Mouse (Mus musculus) heart, embryonic 12.5 days (tissue): ENCODE data around the gene Trdmt1. TPM values are rescaled to one million over a fixed set of nuclear protein-coding genes. Genes with fewer than 3 reads are reported as not detected.
A peak's percentile ranks its signal among the peaks of the same experiment; 100 is the strongest.

Experiments
- ATAC-seq: fragments of 200-750 bp; cut with Nextera tagmentation; 2 replicates; pipeline ENCODE4 v1.8.0; 2017; ENCODE audit warnings: moderate TSS enrichment, moderate library complexity; ENCODE audit not compliant: insufficient number of reproducible peaks, low FRiP score
- H3K27ac ChIP-seq: fragments of 300-500 bp; sonication (generic); 2 replicates; pipeline ENCODE4 v1.5.1; 2016; ENCODE audit warnings: mild to moderate bottlenecking, moderate library complexity; ENCODE audit not compliant: poor library complexity, severe bottlenecking
- H3K27me3 ChIP-seq: fragments of 300-500 bp; sonication (generic); replicated peaks from 2 replicates; pipeline ENCODE4 v1.6.1; 2016; ENCODE audit warnings: mild to moderate bottlenecking, moderate library complexity
- H3K36me3 ChIP-seq: fragments of 300-500 bp; sonication (generic); 2 replicates; pipeline ENCODE4 v1.6.1; 2016; ENCODE audit warnings: mild to moderate bottlenecking, moderate library complexity
- H3K4me1 ChIP-seq: fragments of 300-500 bp; sonication (generic); replicated peaks from 2 replicates; pipeline ENCODE4 v1.6.1; 2016; ENCODE audit warnings: mild to moderate bottlenecking
- H3K4me2 ChIP-seq: fragments of 300-500 bp; sonication (generic); 2 replicates; pipeline ENCODE4 v1.6.1; 2016; ENCODE audit warnings: mild to moderate bottlenecking, moderate library complexity
- H3K4me3 ChIP-seq: fragments of 300-500 bp; sonication (generic); 2 replicates; pipeline ENCODE4 v1.5.1; 2016; ENCODE audit warnings: mild to moderate bottlenecking
- H3K9ac ChIP-seq: fragments of 300-500 bp; sonication (generic); 2 replicates; pipeline ENCODE4 v1.6.1; 2016; ENCODE audit warnings: mild to moderate bottlenecking, moderate library complexity
- H3K9me3 ChIP-seq: fragments of 300-500 bp; sonication (generic); replicated peaks from 2 replicates; pipeline ENCODE4 v1.6.1; 2016; ENCODE audit warnings: mild to moderate bottlenecking, moderate library complexity
- WGBS: fragments of 180-500 bp; shearing (Covaris S2); methylation state at CpG from one replicate; pipeline ENCODE4 v1.1.7; 2016; 5-methylcytosine and 5-hydroxymethylcytosine counted together
- polyA plus RNA-seq: library from polyadenylated mRNA; unstranded; fragments of >200 nt; fragmentation: Nextera tagmentation; extraction: Ambion mirVana; gene quantifications from 2 replicates; pipeline ENCODE4 v1.2.1, GENCODE M21; 2016

Trdmt1 gene
- polyA plus RNA-seq, 1 experiment from 2014 or later = 7.4 TPM

- no peak overlapping the region for H3K4me3 ChIP-seq
- ATAC-seq = no peak
- H3K9ac ChIP-seq = no peak overlapping the region
- H3K4me1 ChIP-seq = peaks cover 26% of the 10 kb centered on the region
- no peaks in the 10 kb centered on the region for H3K9me3 ChIP-seq
- H3K27me3 ChIP-seq = no peaks in the 10 kb centered on the region
- H3K4me2 ChIP-seq = no peak overlapping the region
- H3K27ac ChIP-seq = no peak overlapping the region
- H3K36me3 ChIP-seq = no peaks in the 10 kb centered on the region
Measured at GRCm38 (mm10) chr2:13556239-13556638, 11.8 kb upstream of the Trdmt1 start.

GRCm38 (mm10) chr2:13553966-13554365 is 9.5 kb upstream of the Trdmt1 start:
- no peaks in the 10 kb centered on the region for H3K36me3 ChIP-seq
- no peaks in the 10 kb centered on the region for H3K27me3 ChIP-seq
- H3K4me3 ChIP-seq = no peak overlapping the region
- no peak overlapping the region for H3K9ac ChIP-seq
- no peak overlapping the region for H3K27ac ChIP-seq
- peaks cover 26% of the 10 kb centered on the region for H3K4me1 ChIP-seq
- H3K4me2 ChIP-seq = no peak overlapping the region; the same call in 1 of the 2 replicates
- no peak for ATAC-seq
- 43% methylated on average over 2 of the region's 2 CpGs for WGBS
- H3K9me3 ChIP-seq = no peaks in the 10 kb centered on the region

GRCm38 (mm10) chr2:13548749-13549148 is 4.3 kb upstream of the Trdmt1 start:
- H3K4me2 ChIP-seq = no peak overlapping the region
- H3K4me3 ChIP-seq = no peak overlapping the region
- H3K36me3 ChIP-seq = no peaks in the 10 kb centered on the region
- peaks cover under 1% of the 10 kb centered on the region; the same call in 1 of the 2 replicates for H3K4me1 ChIP-seq
- 68% methylated on average over 3 of the region's 3 CpGs for WGBS
- ATAC-seq = no peak
- no peaks in the 10 kb centered on the region for H3K9me3 ChIP-seq
- H3K27me3 ChIP-seq = no peaks in the 10 kb centered on the region
- no peak overlapping the region for H3K9ac ChIP-seq
- no peak overlapping the region for H3K27ac ChIP-seq

DNA sequence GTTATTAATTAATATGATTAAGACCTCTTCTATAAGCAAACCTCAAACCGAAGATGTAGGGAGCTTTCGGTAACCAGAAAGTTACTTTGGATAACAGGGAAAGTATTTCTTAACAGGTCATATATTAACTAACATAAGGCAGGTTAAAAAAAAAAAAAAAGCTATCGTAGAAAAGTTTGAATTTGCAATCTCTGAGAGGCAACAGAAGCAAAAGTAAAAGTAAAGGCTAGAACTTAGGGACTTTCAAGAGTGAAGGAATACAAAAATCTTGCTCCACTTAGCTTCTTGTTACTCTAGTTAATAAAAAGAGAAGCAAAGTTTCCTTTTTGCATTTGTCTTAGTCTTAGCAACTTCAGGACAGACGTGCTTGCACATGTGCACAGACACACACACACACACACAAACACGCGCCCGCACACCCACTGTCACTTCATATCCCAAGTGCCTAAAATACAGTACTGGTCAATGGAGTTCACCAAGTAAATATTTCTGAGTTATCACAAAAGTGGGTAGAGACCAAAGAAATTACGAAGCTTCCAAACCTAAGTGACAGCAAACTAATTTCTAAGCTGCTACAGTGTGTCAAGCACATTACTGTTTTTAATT is 846 bp downstream of the Trdmt1 start:
- peak overlapping the region; percentile 63 for H3K4me3 ChIP-seq
- H3K9ac ChIP-seq = peak overlapping the region; percentile 78
- 0 out of 2 replicates have a peak, but pooled peaks cover 2% of the 10 kb centered on the region for H3K4me1 ChIP-seq
- H3K4me2 ChIP-seq = peak overlapping the region; percentile 70
- WGBS = 60% methylated on average over 8 of the region's 8 CpGs
- peak; percentile 13; the same call in 1 of the 2 replicates for ATAC-seq
- H3K27ac ChIP-seq = peak overlapping the region; percentile 91
- no peaks in the 10 kb centered on the region for H3K27me3 ChIP-seq
- H3K36me3 ChIP-seq = no peaks in the 10 kb centered on the region
- no peaks in the 10 kb centered on the region for H3K9me3 ChIP-seq

DNA sequence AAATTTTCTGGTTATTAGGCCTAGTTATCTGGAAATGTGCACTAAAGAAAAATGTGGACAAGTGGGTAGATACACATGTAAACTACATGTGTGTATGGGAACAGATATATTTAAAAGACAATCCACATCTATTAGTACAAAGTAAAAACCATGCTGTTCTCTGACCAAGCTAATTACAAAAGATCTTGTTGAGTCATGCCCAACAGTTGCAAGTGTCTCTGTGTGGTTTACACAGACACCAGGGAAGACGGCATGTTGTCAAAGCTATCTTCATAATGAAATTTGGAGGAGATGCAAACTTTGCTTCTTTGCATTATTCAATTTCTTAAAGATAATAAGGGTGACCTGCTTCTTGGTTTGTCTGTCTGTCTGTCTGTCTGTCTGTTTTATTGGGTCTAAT is 4.6 kb downstream of the Trdmt1 start:
- no peak for ATAC-seq
- no peak overlapping the region for H3K4me2 ChIP-seq
- H3K9me3 ChIP-seq = no peaks in the 10 kb centered on the region
- no peaks in the 10 kb centered on the region for H3K27me3 ChIP-seq
- 0 out of 2 replicates have a peak, but pooled peaks cover 5% of the 10 kb centered on the region for H3K4me1 ChIP-seq
- H3K27ac ChIP-seq = no peak overlapping the region
- no peak overlapping the region for H3K9ac ChIP-seq
- no peak overlapping the region for H3K4me3 ChIP-seq
- H3K36me3 ChIP-seq = no peaks in the 10 kb centered on the region
- 83% methylated on average over 1 of the region's 1 CpGs for WGBS

DNA sequence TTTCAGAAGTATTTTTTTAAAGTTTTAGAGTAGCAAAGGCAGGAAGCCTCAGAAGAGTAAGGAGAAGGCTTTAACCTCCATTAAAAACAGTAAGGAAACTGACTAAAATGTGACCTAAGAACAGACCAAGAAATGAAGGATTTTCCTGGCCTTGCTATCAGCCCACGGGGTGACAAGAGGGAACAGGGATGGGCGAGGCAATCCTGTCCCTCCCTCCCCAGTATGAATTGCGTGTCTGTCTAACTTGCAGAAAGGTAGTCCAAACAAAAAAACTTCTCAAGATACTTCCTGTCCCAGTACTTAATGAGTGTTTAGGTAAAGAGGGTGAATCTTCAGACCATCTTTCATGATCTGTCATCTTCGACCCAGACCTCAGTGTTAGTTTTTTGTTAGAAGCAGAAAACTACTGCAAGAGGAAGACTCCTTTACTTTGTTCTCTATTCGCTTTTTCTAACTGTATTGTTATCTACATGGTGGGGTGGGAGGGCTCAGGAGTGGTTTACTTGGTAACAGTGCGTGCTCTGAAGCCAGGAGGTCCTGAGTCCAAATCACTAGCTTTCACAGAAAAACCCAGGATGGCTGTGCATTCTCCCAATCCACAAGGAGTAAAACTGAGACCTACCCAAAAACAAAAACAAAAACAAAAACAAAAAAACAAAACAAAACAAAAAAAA is 5.6 kb downstream of the Trdmt1 start:
- ATAC-seq = no peak
- Histone ChIP-seq H3K27ac (no peak overlapping the region), H3K9me3 (no peaks in the 10 kb centered on the region), H3K27me3 (no peaks in the 10 kb centered on the region), H3K4me1 (0 out of 2 replicates have a peak, but pooled peaks cover 5% of the 10 kb centered on the region), H3K4me2 (no peak overlapping the region), H3K4me3 (no peak overlapping the region), H3K36me3 (no peaks in the 10 kb centered on the region), H3K9ac (no peak overlapping the region)
- 52% methylated on average over 6 of the region's 6 CpGs for WGBS

GRCm38 (mm10) chr2:13538258-13538657 is 6.2 kb downstream of the Trdmt1 start:
- Histone ChIP-seq H3K27me3 (no peaks in the 10 kb centered on the region), H3K4me1 (0 out of 2 replicates have a peak, but pooled peaks cover 3% of the 10 kb centered on the region), H3K9me3 (no peaks in the 10 kb centered on the region), H3K9ac (no peak overlapping the region), H3K4me3 (no peak overlapping the region), H3K27ac (no peak overlapping the region), H3K36me3 (no peaks in the 10 kb centered on the region), H3K4me2 (no peak overlapping the region)
- ATAC-seq = no peak
- 86% methylated on average over 2 of the region's 2 CpGs for WGBS

DNA sequence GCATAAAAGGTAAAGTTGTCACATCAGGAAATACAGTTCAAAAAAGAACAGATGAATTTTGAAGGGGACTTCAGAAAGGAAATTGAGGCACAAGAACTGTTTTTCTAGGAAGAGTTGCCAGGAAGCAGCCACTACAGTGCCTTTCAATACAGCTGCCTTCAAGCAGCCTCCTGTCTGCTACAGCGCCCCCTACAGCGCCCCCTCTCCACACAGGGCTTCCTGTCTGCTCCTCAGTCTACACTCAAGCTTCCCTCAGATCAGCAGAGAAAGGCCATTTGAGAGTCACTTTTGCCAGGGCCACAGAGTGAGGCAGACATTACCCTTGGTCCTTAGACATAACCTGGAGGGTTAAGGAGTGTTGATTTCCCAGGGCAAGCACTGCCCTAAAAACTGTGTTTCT is 6.7 kb downstream of the Trdmt1 start:
- Histone ChIP-seq H3K36me3 (no peaks in the 10 kb centered on the region), H3K27ac (no peak overlapping the region), H3K9me3 (no peaks in the 10 kb centered on the region), H3K27me3 (no peaks in the 10 kb centered on the region), H3K9ac (no peak overlapping the region), H3K4me3 (no peak overlapping the region), H3K4me2 (no peak overlapping the region), H3K4me1 (0 out of 2 replicates have a peak, but pooled peaks cover 3% of the 10 kb centered on the region)
- no peak for ATAC-seq
- WGBS = 21% methylated on average over 2 of the region's 2 CpGs

- H3K9ac ChIP-seq = no peak overlapping the region
- no peak overlapping the region for H3K27ac ChIP-seq
- no peaks in the 10 kb centered on the region for H3K36me3 ChIP-seq
- no peak overlapping the region for H3K4me2 ChIP-seq
- 0 out of 2 replicates have a peak, but pooled peaks cover 3% of the 10 kb centered on the region for H3K4me1 ChIP-seq
- ATAC-seq = no peak
- no peaks in the 10 kb centered on the region for H3K9me3 ChIP-seq
- no peaks in the 10 kb centered on the region for H3K27me3 ChIP-seq
- no peak overlapping the region for H3K4me3 ChIP-seq
Measured at GRCm38 (mm10) chr2:13536747-13537146, 7.7 kb downstream of the Trdmt1 start.

- Histone ChIP-seq H3K27ac (no peak overlapping the region), H3K4me2 (no peak overlapping the region), H3K9ac (no peak overlapping the region), H3K4me1 (peaks cover 12% of the 10 kb centered on the region), H3K36me3 (no peaks in the 10 kb centered on the region), H3K9me3 (no peaks in the 10 kb centered on the region), H3K27me3 (no peaks in the 10 kb centered on the region), H3K4me3 (no peak overlapping the region)
- WGBS = 47% methylated on average over 6 of the region's 6 CpGs
- ATAC-seq = no peak
Measured at GRCm38 (mm10) chr2:13530639-13531038, 13.8 kb downstream of the Trdmt1 start.

DNA sequence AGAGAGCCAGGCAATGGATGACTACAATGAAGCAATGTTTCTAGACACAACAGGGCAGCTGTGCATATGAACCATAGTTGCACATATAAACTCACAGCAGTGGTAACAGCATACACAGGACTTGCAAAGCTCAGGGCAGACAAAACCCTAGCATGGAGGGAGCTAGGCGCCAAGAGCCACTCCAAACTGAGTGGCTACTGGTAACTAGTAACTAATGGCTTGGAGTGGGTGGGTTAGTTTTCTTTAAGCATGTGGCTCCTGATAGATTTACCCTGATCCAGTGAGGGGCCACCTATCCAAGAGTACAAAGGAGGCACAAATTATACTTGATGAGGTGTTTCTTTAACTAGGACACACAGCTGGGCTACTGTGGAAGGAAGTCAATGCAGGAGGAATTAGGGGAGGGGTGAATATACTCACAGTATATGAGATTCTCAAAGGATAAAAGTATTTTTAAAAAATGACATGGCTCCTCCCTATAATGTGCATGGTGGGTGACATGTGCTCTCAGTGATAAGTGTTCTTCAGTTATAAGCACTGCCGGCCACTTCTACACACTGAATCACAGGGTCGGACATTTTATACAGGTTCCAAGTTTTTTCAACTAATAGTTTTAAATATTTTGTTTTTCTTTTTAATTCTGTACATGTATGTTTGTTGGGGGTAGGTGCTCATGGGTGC is 15.1 kb downstream of the Trdmt1 start:
- peaks cover 13% of the 10 kb centered on the region for H3K4me1 ChIP-seq
- no peaks in the 10 kb centered on the region for H3K36me3 ChIP-seq
- 84% methylated on average over 3 of the region's 3 CpGs for WGBS
- H3K4me3 ChIP-seq = no peak overlapping the region
- ATAC-seq = no peak
- no peaks in the 10 kb centered on the region for H3K9me3 ChIP-seq
- H3K9ac ChIP-seq = no peak overlapping the region
- no peaks in the 10 kb centered on the region for H3K27me3 ChIP-seq
- H3K27ac ChIP-seq = no peak overlapping the region
- no peak overlapping the region for H3K4me2 ChIP-seq
